Mouse (Mus musculus) embryonic stem cell, embryonic (primary cell): ENCODE results near the gene Slc17a7.

ENCODE experiments used
- CTCF ChIA-PET, 4 experiments: fragments of 300-600 bp in 2 of 4; fragments of 350-600 bp in 2 of 4; sonication (Branson Sonifier 250); formaldehyde crosslinking; loops; one replicate each; lab custom pipeline; 2022; ENCODE audit warnings: inconsistent platforms in 2 of 4; lab: Charles Lee
- POLR2A ChIA-PET, 4 experiments: fragments of 300-600 bp in 2 of 4; fragments of 350-600 bp in 2 of 4; sonication (Branson Sonifier 250); formaldehyde crosslinking; loops; one replicate each; lab custom pipeline; 2022; ENCODE audit warnings: antibody characterized with exemption in 4 of 4, inconsistent platforms in 1 of 4; lab: Charles Lee

Slc17a7 gene

GRCm38 (mm10) chr7:45169495-45169894, 5.7 kb downstream of the Slc17a7 start:
- ChIA-PET CTCF (interaction anchor here in 1 of 4 experiments (0.9 to 5.7 kb wide), 9 partner anchors 9 to 186 kb away, joined by 3 to 34 read pairs (median 4); partner anchors contain the start of genes Aldh16a1, Pih1d1 and Tead2), POLR2A (interaction anchor here in 2 of 4 experiments (0.7 to 2.1 kb wide), 21 partner anchors 8 to 163 kb away, joined by 3 to 14 read pairs (median 4); partner anchors contain the start of genes Aldh16a1 (in 2 of the 2), Ccdc155 (in 1 of the 2), Pih1d1 (in 1 of the 2) and Pth2 (in 1 of the 2))

DNA sequence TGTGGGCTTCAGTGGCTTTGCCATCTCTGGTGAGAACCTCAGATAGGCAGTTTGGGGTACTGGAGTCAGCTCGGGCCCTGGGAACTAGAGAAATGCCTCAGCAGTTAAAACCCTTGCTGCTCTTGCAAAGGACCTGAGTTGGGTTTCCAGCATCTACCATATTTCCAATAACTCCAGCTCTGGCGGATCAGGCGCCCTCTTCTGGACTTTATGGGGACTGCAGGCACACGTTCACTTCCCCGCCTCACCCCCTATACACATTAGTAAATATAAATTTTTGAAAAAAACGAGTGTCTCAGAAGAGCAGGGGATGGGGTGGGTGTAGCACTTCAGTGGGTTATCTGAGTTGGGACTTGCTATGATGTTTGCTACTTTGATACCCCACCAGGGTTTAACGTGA, 9.2 kb downstream of the Slc17a7 start:
- POLR2A ChIA-PET = interaction anchor here in 3 of 4 experiments (0.7 to 3.2 kb wide), 12 partner anchors 9 to 125 kb away, joined by 3 to 20 read pairs (median 4); partner anchors contain the start of genes Aldh16a1 (in 2 of the 3), Slc17a7 (in 2 of the 3) and Rps11 (in 1 of the 3)
- CTCF ChIA-PET = interaction anchor here (0.6 to 5.7 kb wide), 24 partner anchors 8 to 194 kb away, joined by 3 to 37 read pairs (median 4); partner anchors contain the start of genes Aldh16a1 (in 2 of the 4), Ccdc155 (in 2 of the 4), Pih1d1 (in 1 of the 4) and Ppfia3 (in 1 of the 4)

GRCm38 (mm10) chr7:45173772-45174171, 10.0 kb downstream of the Slc17a7 start:
- ChIA-PET POLR2A (interaction anchor here in 3 of 4 experiments (0.7 to 2.4 kb wide), 12 partner anchors 9 to 449 kb away, joined by 3 to 11 read pairs (median 5); partner anchors contain the start of genes Aldh16a1 (in 2 of the 3), Pih1d1 (in 1 of the 3), Prmt1 (in 1 of the 3) and Slc17a7 (in 1 of the 3)), CTCF (interaction anchor here (0.6 to 4.6 kb wide), 28 partner anchors 8 to 455 kb away, joined by 3 to 30 read pairs (median 4); partner anchors contain the start of genes Ccdc155 (in 1 of the 4), Gys1 (in 1 of the 4), Rcn3 (in 1 of the 4) and Rras (in 1 of the 4))

DNA sequence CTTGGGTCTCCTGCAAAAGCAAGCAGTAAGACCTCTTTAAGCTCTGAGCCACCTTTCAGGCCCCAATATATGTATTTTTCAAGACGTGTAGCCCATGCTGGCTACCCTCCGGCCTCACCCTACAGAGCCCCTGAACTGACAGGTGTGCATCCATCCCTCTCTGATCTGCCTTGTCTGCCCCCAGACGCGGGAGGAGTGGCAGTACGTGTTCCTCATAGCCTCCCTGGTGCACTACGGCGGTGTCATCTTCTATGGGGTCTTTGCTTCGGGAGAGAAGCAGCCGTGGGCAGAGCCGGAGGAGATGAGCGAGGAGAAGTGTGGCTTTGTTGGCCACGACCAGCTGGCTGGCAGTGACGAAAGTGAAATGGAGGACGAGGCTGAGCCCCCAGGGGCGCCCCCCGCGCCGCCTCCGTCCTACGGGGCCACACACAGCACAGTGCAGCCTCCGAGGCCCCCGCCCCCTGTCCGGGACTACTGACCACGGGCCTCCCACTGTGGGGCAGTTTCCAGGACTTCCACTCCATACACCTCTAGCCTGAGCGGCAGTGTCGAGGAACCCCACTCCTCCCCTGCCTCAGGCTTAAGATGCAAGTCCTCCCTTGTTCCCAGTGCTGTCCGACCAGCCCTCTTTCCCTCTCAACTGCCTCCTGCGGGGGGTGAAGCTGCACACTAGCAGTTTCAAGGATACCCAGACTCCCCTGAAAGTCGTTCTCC, 11.0 kb downstream of the Slc17a7 start:
- CTCF ChIA-PET = interaction anchor here (0.6 to 4.6 kb wide), 30 partner anchors 9 to 454 kb away, joined by 3 to 30 read pairs (median 4); partner anchors contain the start of genes Rcn3 (in 2 of the 4), Aldh16a1 (in 1 of the 4), Ccdc155 (in 1 of the 4) and Gys1 (in 1 of the 4)
- POLR2A ChIA-PET = interaction anchor here in 2 of 4 experiments (0.5 to 2.4 kb wide), 19 partner anchors 8 to 348 kb away, joined by 3 to 11 read pairs (median 4); partner anchors contain the start of genes Aldh16a1 (in 2 of the 2), Pih1d1 (in 1 of the 2), Prmt1 (in 1 of the 2) and Rcn3 (in 1 of the 2)

DNA sequence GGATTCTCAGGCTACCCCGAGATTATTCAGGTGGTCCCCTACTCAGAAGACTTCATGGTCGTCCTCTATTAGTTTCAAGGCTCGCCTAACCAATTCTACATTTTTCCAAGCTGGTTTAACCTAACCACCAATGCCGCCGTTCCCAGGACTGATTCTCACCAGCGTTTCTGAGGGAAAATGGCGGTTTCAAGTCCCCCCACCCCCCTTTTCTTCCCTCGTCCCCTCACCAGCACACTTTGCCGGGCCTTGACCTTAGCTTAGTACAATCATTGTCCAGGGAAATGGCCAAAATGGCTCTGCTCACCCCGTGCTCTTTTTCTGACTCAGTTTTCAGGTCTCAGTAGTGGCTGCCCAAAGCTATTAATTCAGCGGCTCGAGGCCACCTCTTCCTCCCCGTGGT, 11.6 kb downstream of the Slc17a7 start:
- POLR2A ChIA-PET = interaction anchor here in 2 of 4 experiments (0.5 to 2.4 kb wide), 12 partner anchors 10 to 349 kb away, joined by 3 to 11 read pairs (median 3); partner anchors contain the start of genes Aldh16a1 (in 2 of the 2), Pih1d1 (in 1 of the 2), Rcn3 (in 1 of the 2) and Rras (in 1 of the 2)
- CTCF ChIA-PET = interaction anchor here (0.6 to 4.6 kb wide), 18 partner anchors 10 to 690 kb away, joined by 3 to 30 read pairs (median 4); partner anchors contain the start of genes Aldh16a1 (in 1 of the 4), Gys1 (in 1 of the 4), Pih1d1 (in 1 of the 4) and Rcn3 (in 1 of the 4)

- ChIA-PET POLR2A (interaction anchor here in 2 of 4 experiments (0.6 to 2.4 kb wide), 8 partner anchors 9 to 102 kb away, joined by 3 to 11 read pairs (median 4); partner anchors contain the start of genes Aldh16a1 (in 1 of the 2) and Slc17a7 (in 1 of the 2)), CTCF (interaction anchor here (0.6 to 4.6 kb wide), 8 partner anchors 14 to 691 kb away, joined by 3 to 30 read pairs (median 6); no protein-coding TSS in a partner anchor)
Observed at GRCm38 (mm10) chr7:45175929-45176328, 12.2 kb downstream of the Slc17a7 start.

DNA sequence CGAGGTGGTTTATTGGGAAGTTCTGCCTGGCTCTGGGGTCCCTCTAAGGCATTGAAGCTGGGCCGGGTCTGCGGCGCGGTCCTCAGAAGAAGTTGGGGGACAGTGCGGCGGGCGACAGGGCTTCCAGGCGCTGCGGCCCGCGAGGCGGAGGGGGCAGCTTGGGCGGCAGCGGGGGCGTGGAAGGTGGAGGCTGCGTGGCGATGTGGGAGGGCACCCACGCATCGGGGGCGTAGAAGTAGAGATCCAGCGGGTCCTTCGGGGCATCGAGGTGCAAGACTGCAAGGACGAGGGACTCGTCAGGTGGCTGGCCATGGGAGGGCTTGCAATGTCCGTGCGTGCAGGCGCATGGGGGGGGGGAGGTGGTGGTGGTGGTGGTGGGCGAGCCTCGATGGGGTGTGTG, 12.6 kb downstream of the Slc17a7 start:
- CTCF ChIA-PET = interaction anchor here in 1 of 4 experiments (0.6 to 0.7 kb wide), 4 partner anchors 21 to 649 kb away, joined by 3 to 5 read pairs (median 4); no protein-coding TSS in a partner anchor
- POLR2A ChIA-PET = interaction anchor here in 2 of 4 experiments (0.5 to 1.4 kb wide), 5 partner anchors 10 to 191 kb away, joined by 3 to 5 read pairs (median 3); no protein-coding TSS in a partner anchor

- ChIA-PET CTCF (interaction anchor here in 2 of 4 experiments (0.9 to 1.0 kb wide), 2 partner anchors 16 kb away, joined by 3 read pairs; no protein-coding TSS in a partner anchor), POLR2A (interaction anchor here in 2 of 4 experiments (0.7 to 1.6 kb wide), 7 partner anchors 9 to 81 kb away, joined by 3 to 7 read pairs (median 3); partner anchors contain the start of gene Aldh16a1 (in 1 of the 2))
Observed at GRCm38 (mm10) chr7:45178550-45178949, 14.8 kb downstream of the Slc17a7 start.

- CTCF ChIA-PET = no interaction called here
- POLR2A ChIA-PET = interaction anchor here in 1 of 4 experiments (0.6 kb wide), 1 partner anchor 181 kb away, joined by 3 read pairs; no protein-coding TSS in a partner anchor
Observed at GRCm38 (mm10) chr7:45179469-45179868, 15.7 kb downstream of the Slc17a7 start, which contains the start of gene Gfy. Gfy (minus strand) TSS chr7:45179569.

DNA sequence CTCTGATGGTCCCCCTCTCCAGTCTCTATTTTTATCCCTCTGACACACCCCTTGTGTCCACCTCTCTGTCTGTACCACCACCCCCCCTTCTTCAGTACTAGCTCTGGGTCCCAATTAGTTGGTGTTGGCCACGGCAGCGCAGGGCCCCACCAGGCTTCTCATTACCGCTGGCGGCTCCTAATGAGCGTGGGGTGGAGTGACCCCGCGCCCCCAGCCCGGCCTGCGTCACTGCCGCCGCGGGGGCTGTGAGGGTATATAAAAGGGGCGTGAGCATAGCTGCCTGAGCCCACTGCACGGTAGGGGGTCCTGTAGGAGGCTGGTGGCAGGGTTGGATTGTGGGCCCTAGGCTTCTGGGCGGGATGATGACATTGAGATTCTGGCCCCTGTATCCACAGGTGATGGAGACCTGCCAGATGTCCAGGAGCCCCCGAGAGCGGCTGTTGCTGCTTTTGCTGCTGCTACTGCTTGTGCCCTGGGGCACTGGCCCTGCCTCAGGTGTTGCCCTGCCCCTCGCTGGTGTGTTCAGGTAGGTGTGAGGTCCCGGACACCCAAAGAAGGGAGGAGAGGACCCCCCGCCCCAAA, 17.2 kb downstream of the Slc17a7 start, which contains the start of gene Pth2:
TSS of gene Pth2 (plus strand) at position 100 of the 582 bp plus-strand sequence.
- POLR2A ChIA-PET = interaction anchor here in 2 of 4 experiments (0.9 to 2.7 kb wide), 17 partner anchors 11 to 185 kb away, joined by 3 to 25 read pairs (median 4); partner anchors contain the start of genes Aldh16a1 (in 1 of the 2), Ccdc155 (in 1 of the 2), Pih1d1 (in 1 of the 2) and Ppfia3 (in 1 of the 2)
- CTCF ChIA-PET = interaction anchor here in 2 of 4 experiments (0.6 to 2.0 kb wide), 8 partner anchors 9 to 219 kb away, joined by 3 to 17 read pairs (median 6); partner anchors contain the start of genes Aldh16a1 (in 1 of the 2), Pih1d1 (in 1 of the 2) and Slc17a7 (in 1 of the 2)

GRCm38 (mm10) chr7:45181540-45181939, 17.8 kb downstream of the Slc17a7 start:
- ChIA-PET CTCF (interaction anchor here in 3 of 4 experiments (0.6 to 2.0 kb wide), 19 partner anchors 8 to 253 kb away, joined by 3 to 17 read pairs (median 5); partner anchors contain the start of genes Aldh16a1 (in 1 of the 3), Ccdc155 (in 1 of the 3), Gys1 (in 1 of the 3) and Pih1d1 (in 1 of the 3)), POLR2A (interaction anchor here in 3 of 4 experiments (0.6 to 2.7 kb wide), 42 partner anchors 9 to 739 kb away, joined by 3 to 25 read pairs (median 4); partner anchors contain the start of genes Ccdc155 (in 3 of the 3), Aldh16a1 (in 2 of the 3), Dhdh (in 1 of the 3) and Il4i1 (in 1 of the 3))

DNA sequence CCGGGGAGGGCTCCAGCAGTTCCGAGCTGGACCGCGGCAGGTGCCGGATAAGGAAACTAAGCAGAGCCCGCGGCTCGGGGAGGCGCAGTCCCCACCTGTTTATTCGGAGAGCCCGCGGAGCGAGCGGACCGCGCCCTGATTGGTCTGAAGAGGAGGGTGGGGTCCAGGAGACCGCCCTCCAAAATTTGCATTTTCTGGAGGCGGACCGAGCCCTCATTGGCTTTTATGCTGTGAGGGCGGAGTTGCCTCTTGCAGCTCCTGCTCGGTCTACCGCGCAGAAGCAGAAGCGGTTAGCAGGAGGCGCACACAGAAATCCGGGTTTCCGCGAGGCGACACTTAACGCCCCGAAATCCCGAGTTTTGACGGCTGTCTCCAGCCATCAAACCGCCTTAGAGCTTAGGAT, 18.5 kb downstream of the Slc17a7 start:
- CTCF ChIA-PET = interaction anchor here in 2 of 4 experiments (0.6 to 2.0 kb wide), 24 partner anchors 8 to 411 kb away, joined by 3 to 17 read pairs (median 4); partner anchors contain the start of genes Aldh16a1 (in 1 of the 2), Ccdc155 (in 1 of the 2), Fcgrt (in 1 of the 2) and Gys1 (in 1 of the 2)
- POLR2A ChIA-PET = interaction anchor here in 3 of 4 experiments (0.6 to 2.7 kb wide), 64 partner anchors 9 to 740 kb away, joined by 3 to 25 read pairs (median 3); partner anchors contain the start of genes Ccdc155 (in 3 of the 3), Aldh16a1 (in 2 of the 3), Rcn3 (in 2 of the 3) and Tead2 (in 2 of the 3)

- POLR2A ChIA-PET = interaction anchor here in 3 of 4 experiments (0.6 to 2.7 kb wide), 59 partner anchors 9 to 367 kb away, joined by 3 to 25 read pairs (median 4); partner anchors contain the start of genes Ccdc155 (in 3 of the 3), Aldh16a1 (in 2 of the 3), Rcn3 (in 2 of the 3) and Tead2 (in 2 of the 3)
- CTCF ChIA-PET = interaction anchor here in 3 of 4 experiments (0.6 to 2.0 kb wide), 23 partner anchors 9 to 411 kb away, joined by 3 to 17 read pairs (median 4); partner anchors contain the start of genes Aldh16a1 (in 1 of the 3), Ccdc155 (in 1 of the 3), Fcgrt (in 1 of the 3) and Pih1d1 (in 1 of the 3)
Observed at GRCm38 (mm10) chr7:45182606-45183005, 18.9 kb downstream of the Slc17a7 start.

GRCm38 (mm10) chr7:45183672-45184071, 19.9 kb downstream of the Slc17a7 start:
- ChIA-PET POLR2A (interaction anchor here in 2 of 4 experiments (0.9 to 2.7 kb wide), 5 partner anchors 8 to 53 kb away, joined by 3 to 7 read pairs (median 4); no protein-coding TSS in a partner anchor), CTCF (interaction anchor here in 3 of 4 experiments (0.6 to 1.1 kb wide), 5 partner anchors 15 to 251 kb away, joined by 3 read pairs; partner anchors contain the start of gene Gys1 (in 1 of the 3))

GRCm38 (mm10) chr7:45185921-45186320, 22.2 kb downstream of the Slc17a7 start:
- CTCF ChIA-PET = interaction anchor here in 3 of 4 experiments (0.9 to 1.9 kb wide), 5 partner anchors 13 to 15 kb away, joined by 3 to 6 read pairs (median 4); no protein-coding TSS in a partner anchor
- POLR2A ChIA-PET = interaction anchor here in 3 of 4 experiments (1.1 to 2.4 kb wide), 6 partner anchors 8 to 22 kb away, joined by 3 to 10 read pairs (median 4); partner anchors contain the start of gene Ccdc155 (in 1 of the 3)
